Mouse (Mus musculus) intestine, postnatal 0 days (tissue): ENCODE data around the gene Hectd1. TPM values are rescaled to one million over a fixed set of nuclear protein-coding genes. Genes with fewer than 3 reads are reported as not detected.

Experiments used
- ATAC-seq: fragments of 200-750 bp; cut with Nextera tagmentation; 2 replicates; pipeline ENCODE4 v1.8.0; 2017; ENCODE audit warnings: mild to moderate bottlenecking, moderate TSS enrichment, moderate library complexity
- H3K27ac ChIP-seq: fragments of 300-500 bp; sonication (generic); 2 replicates; pipeline ENCODE4 v1.5.1; 2014; ENCODE audit warnings: mild to moderate bottlenecking, low read depth, low read length, moderate library complexity
- H3K27me3 ChIP-seq: fragments of 300-500 bp; sonication (generic); replicated peaks from 2 replicates; pipeline ENCODE4 v1.6.1; 2014; ENCODE audit warnings: low read length, mixed read lengths; ENCODE audit not compliant: control insufficient read depth, insufficient read depth
- H3K36me3 ChIP-seq: fragments of 300-500 bp; sonication (generic); 2 replicates; pipeline ENCODE4 v1.6.1; 2014; ENCODE audit warnings: mild to moderate bottlenecking, moderate library complexity; ENCODE audit not compliant: control insufficient read depth, insufficient read depth
- H3K4me1 ChIP-seq: fragments of 300-500 bp; sonication (generic); replicated peaks from 2 replicates; pipeline ENCODE4 v1.6.1; 2014; ENCODE audit warnings: antibody characterized with exemption, low read length, mixed read lengths; ENCODE audit not compliant: control insufficient read depth, insufficient read depth
- H3K4me2 ChIP-seq: fragments of 300-500 bp; sonication (generic); replicated peaks from 2 replicates; pipeline ENCODE4 v1.6.1; 2014; ENCODE audit warnings: low read depth, mild to moderate bottlenecking, moderate library complexity
- H3K4me3 ChIP-seq: fragments of 300-500 bp; sonication (generic); 2 replicates; pipeline ENCODE4 v1.5.1; 2014; ENCODE audit warnings: low read depth, low read length
- H3K9ac ChIP-seq: fragments of 300-500 bp; sonication (generic); 2 replicates; pipeline ENCODE4 v1.6.1; 2014; ENCODE audit warnings: mild to moderate bottlenecking, low read depth, low read length
- H3K9me3 ChIP-seq: fragments of 300-500 bp; sonication (generic); 2 replicates; pipeline ENCODE4 v1.6.1; 2016; ENCODE audit warnings: mixed run types; ENCODE audit not compliant: control insufficient read depth
- CTCF ChIP-seq: sonication (generic); IDR thresholded peaks from 2 replicates; pipeline ENCODE4 v1.5.1; 2016; ENCODE audit warnings: low read depth, mild to moderate bottlenecking, control low read depth, antibody characterized with exemption, moderate library complexity
- WGBS: fragments of 180-500 bp; shearing (Covaris S2); extraction: QIAGEN DNeasy Blood & Tissue Kit; methylation state at CpG from one replicate; pipeline ENCODE4 v1.1.7; 2014; 5-methylcytosine and 5-hydroxymethylcytosine counted together
- polyA plus RNA-seq: library from polyadenylated mRNA; unstranded; fragments of >200 nt; fragmentation: Nextera tagmentation; extraction: Ambion mirVana; gene quantifications from 2 replicates; pipeline ENCODE4 v1.2.1, GENCODE M21; 2015

Gene Hectd1
- polyA plus RNA-seq, 1 experiment from 2014 or later, result 16.8 TPM

DNA sequence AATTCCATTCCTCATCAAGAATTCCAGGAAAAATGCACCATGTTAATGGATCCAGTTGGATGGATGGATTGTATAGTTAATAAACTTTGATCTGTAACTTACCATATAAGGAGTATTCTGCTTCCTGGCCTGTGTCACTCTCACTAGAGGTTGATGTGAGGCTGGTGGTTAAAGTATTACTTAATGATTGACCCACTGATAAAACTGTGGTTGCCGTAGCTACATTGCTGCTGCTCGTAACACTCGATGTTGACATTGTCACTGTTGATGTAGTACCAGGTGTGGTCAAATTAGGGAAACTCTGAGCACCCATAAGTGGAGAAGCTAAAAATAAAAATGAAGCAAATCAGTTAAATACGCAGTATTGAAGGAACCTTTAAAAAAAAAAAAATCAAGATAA, 61.9 kb downstream of the Hectd1 start:
- no peak overlapping the region for H3K4me3 ChIP-seq
- no peak overlapping the region for H3K9ac ChIP-seq
- H3K27ac ChIP-seq, result no peak overlapping the region
- no peaks in the 10 kb centered on the region for H3K9me3 ChIP-seq
- H3K36me3 ChIP-seq, result peaks cover 57% of the 10 kb centered on the region
- H3K27me3 ChIP-seq, result no peaks in the 10 kb centered on the region
- no peak overlapping the region for H3K4me2 ChIP-seq
- H3K4me1 ChIP-seq, result no peaks in the 10 kb centered on the region
- TF ChIP-seq CTCF, result no peak
- peak; percentile 79 for ATAC-seq
- 52% methylated on average over 4 of the region's 4 CpGs for WGBS

DNA sequence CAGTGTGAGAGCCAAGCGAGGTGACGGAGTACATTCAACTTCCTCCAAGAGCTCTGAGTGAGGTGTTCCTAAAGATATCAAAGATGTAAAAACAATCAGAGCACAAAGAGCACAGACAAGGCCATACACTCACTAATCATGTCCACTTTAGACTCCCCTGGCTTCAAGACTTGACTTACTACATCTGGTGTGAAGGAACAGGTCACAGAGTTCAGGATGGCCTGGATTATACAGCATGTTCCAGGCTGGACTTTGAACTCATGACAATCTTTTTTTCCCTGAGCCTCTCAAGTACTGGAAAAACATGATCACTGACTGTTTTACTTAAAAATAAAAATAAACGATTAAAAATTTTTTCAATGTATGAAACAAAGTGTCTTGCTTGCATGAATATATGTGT, 70.0 kb downstream of the Hectd1 start:
- ATAC-seq, result peak; percentile 78
- WGBS, result 73% methylated on average over 3 of the region's 3 CpGs
- peak overlapping the region; percentile 54; the same call in 1 of the 2 replicates for H3K27ac ChIP-seq
- no peak overlapping the region for H3K4me2 ChIP-seq
- H3K9ac ChIP-seq, result no peak overlapping the region
- no peaks in the 10 kb centered on the region for H3K9me3 ChIP-seq
- H3K4me3 ChIP-seq, result no peak overlapping the region
- no peak for TF ChIP-seq CTCF
- no peaks in the 10 kb centered on the region for H3K27me3 ChIP-seq
- H3K4me1 ChIP-seq, result 0 out of 2 replicates have a peak, but pooled peaks cover 3% of the 10 kb centered on the region
- H3K36me3 ChIP-seq, result peaks cover 67% of the 10 kb centered on the region

DNA sequence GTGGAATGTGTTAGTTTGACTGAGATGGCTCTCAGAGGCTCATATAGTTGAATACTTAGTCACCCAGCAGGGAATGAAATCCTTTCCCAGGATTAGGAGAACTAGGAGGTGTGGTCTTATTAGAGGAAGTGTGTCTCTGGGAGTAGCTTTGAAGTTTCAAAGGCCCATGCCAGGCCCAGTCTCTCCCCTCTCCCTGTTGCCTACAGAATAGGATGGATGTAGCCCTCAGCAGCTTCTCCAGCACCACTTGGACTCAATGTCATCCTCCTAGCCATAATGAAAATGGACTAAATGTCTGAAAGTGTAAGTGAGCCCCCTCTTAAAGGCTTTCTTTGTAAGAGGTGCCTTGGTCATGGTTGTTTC, 72.8 kb downstream of the Hectd1 start:
- no peak for TF ChIP-seq CTCF
- H3K4me3 ChIP-seq, result no peak overlapping the region
- peak; percentile 41 for ATAC-seq
- 0 out of 2 replicates have a peak, but pooled peaks cover 3% of the 10 kb centered on the region for H3K4me1 ChIP-seq
- no peaks in the 10 kb centered on the region for H3K27me3 ChIP-seq
- no peak overlapping the region for H3K4me2 ChIP-seq
- no peak overlapping the region for H3K9ac ChIP-seq
- no peaks in the 10 kb centered on the region for H3K9me3 ChIP-seq
- peak overlapping the region; percentile 78 for H3K27ac ChIP-seq
- peaks cover 72% of the 10 kb centered on the region for H3K36me3 ChIP-seq

DNA sequence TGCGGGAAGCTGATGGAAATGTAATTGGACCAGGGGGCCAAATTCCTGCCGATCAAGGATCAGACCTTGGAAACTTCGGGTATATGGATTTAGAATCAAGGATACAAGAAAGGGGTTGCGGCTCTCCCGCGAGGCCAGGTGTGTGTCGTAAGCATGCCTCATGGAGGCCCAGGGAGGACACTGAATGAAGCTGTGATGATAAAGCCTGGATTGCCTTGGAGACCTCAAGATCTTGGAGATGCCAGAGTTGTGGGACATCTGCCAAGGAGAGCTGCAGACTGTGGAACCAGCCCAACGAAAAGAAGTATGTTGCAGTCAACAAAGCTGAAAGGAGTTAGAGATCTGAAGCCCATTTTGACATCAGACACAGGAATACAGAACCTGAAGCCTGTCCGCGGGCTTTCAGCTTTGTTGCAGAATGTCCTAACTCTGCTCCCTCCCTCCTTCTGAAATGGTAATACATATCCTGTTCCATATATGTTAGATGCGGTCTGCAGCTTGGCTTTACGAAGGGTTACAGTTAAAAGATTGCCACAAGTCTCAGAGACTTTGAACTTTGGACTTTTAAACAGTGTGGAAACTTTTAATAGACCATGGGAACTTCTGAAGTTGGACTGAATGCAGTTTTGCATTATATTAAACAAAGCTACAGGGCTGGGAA, 73.3 kb downstream of the Hectd1 start:
- Histone ChIP-seq H3K9me3 (no peaks in the 10 kb centered on the region), H3K27ac (peak overlapping the region; percentile 78), H3K4me2 (peak overlapping the region; percentile 32), H3K36me3 (peaks cover 74% of the 10 kb centered on the region), H3K4me1 (0 out of 2 replicates have a peak, but pooled peaks cover 3% of the 10 kb centered on the region), H3K27me3 (no peaks in the 10 kb centered on the region), H3K4me3 (no peak overlapping the region), H3K9ac (no peak overlapping the region)
- 60% methylated on average over 12 of the region's 12 CpGs for WGBS
- ATAC-seq, result peak; percentile 80
- no peak for TF ChIP-seq CTCF

DNA sequence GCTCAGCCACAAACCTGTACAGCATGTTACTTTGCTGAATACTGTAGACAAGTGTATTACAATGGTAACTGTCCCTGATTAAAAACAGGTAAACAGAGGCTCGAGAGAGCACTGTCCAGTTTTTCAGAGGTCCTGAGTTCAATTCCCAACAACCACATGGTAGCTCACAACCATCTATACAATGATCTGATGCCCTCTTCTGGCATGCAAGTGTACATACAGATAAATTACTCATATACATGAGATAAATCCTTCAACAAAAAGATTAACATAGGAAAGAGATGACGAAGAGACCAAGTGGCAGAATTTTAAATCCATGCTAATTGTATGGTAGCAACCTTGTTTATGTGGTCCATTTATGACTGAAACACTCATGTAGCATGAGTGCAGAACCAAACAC, 82.0 kb downstream of the Hectd1 start:
- peak; percentile 44 for TF ChIP-seq CTCF
- peaks cover 81% of the 10 kb centered on the region for H3K36me3 ChIP-seq

DNA sequence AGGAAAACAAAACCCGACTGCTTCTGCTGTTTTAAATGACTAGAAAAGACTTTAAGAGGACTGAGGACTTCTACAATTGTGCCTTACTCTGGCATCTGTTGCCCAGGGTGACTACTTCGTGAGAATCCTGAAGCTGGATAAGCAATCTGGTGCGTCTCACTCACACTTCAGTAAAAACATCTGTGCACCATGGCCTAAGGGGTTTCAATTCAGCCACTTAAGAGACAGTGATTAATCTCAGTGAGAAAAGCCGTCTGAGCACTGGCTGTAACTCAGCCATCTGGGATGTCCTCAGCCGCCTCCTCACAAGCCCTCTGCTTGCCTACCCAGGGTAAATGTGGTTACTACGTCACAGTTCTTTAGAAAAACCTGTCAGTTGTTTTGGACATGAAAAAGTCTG, 84.4 kb downstream of the Hectd1 start:
- ATAC-seq, result no peak

More for the DNA sequence above, 82.0 kb downstream of the Hectd1 start:
- H3K4me1 ChIP-seq, result no peaks in the 10 kb centered on the region
- no peak overlapping the region for H3K9ac ChIP-seq
- no peak for ATAC-seq
- no peaks in the 10 kb centered on the region for H3K27me3 ChIP-seq
- no peaks in the 10 kb centered on the region for H3K9me3 ChIP-seq
- WGBS, result 89% methylated on average over 2 of the region's 2 CpGs
- H3K4me3 ChIP-seq, result no peak overlapping the region
- no peak overlapping the region for H3K4me2 ChIP-seq
- no peak overlapping the region for H3K27ac ChIP-seq

More for the DNA sequence above, 84.4 kb downstream of the Hectd1 start:
- Histone ChIP-seq H3K36me3 (peaks cover 64% of the 10 kb centered on the region), H3K9ac (no peak overlapping the region), H3K4me3 (no peak overlapping the region), H3K27ac (no peak overlapping the region), H3K9me3 (no peaks in the 10 kb centered on the region), H3K4me1 (no peaks in the 10 kb centered on the region), H3K4me2 (no peak overlapping the region), H3K27me3 (no peaks in the 10 kb centered on the region)
- TF ChIP-seq CTCF, result no peak
- 73% methylated on average over 6 of the region's 6 CpGs for WGBS
